Mouse (Mus musculus): ENCODE data around the gene Olfml2b.

The Olfml2b gene

GRCm38 (mm10) chr1:170728524-170728923, 84.2 kb downstream of the Olfml2b start:
- no peak for TF ChIP-seq GATA4 (IDR thresholded peaks at IDR 0.05; ENCODE audit: insufficient replicate concordance, low read length)

- no peak for TF ChIP-seq GATA4 (IDR thresholded peaks at IDR 0.05; ENCODE audit: insufficient replicate concordance, low read length)
Observed at GRCm38 (mm10) chr1:170729267-170729962, 85.1 kb downstream of the Olfml2b start.

- no peak for TF ChIP-seq GATA4 (IDR thresholded peaks at IDR 0.05; ENCODE audit: insufficient replicate concordance, low read length)
Observed at GRCm38 (mm10) chr1:170731865-170732595, 87.7 kb downstream of the Olfml2b start.

Data from liver, adult (tissue).